Mouse (Mus musculus) hindbrain, postnatal 0 days (tissue): Measurements from ENCODE around the gene Pnliprp1. TPM values are rescaled to one million over a fixed set of nuclear protein-coding genes. Genes with fewer than 3 reads are reported as not detected.

Experiments
- ATAC-seq: fragments of 200-750 bp; cut with Nextera tagmentation; 2 replicates; pipeline ENCODE4 v1.8.0; 2017; ENCODE audit warnings: mild to moderate bottlenecking, moderate TSS enrichment, moderate library complexity
- DNase-seq: peaks from one replicate; pipeline ENCODE4 v3.0.0-alpha.2; 2015; ENCODE audit warnings: low spot score
- H3K27ac ChIP-seq: fragments of 300-500 bp; sonication (generic); 2 replicates; pipeline ENCODE4 v1.5.1; 2014; ENCODE audit warnings: mild to moderate bottlenecking
- H3K27me3 ChIP-seq: fragments of 300-500 bp; sonication (generic); 2 replicates; pipeline ENCODE4 v1.6.1; 2014; ENCODE audit warnings: low read length, mixed read lengths; ENCODE audit not compliant: insufficient read depth
- H3K36me3 ChIP-seq: fragments of 300-500 bp; sonication (generic); 2 replicates; pipeline ENCODE4 v1.6.1; 2014; ENCODE audit warnings: low read length, mixed read lengths; ENCODE audit not compliant: insufficient read depth
- H3K4me1 ChIP-seq: fragments of 300-500 bp; sonication (generic); 2 replicates; pipeline ENCODE4 v1.6.1; 2014; ENCODE audit warnings: antibody characterized with exemption, low read length, mixed read lengths; ENCODE audit not compliant: insufficient read depth
- H3K4me2 ChIP-seq: fragments of 300-500 bp; sonication (generic); 2 replicates; pipeline ENCODE4 v1.6.1; 2014; ENCODE audit warnings: low read depth, mild to moderate bottlenecking, low read length, moderate library complexity, mixed read lengths
- H3K4me3 ChIP-seq: fragments of 300-500 bp; sonication (generic); 2 replicates; pipeline ENCODE4 v1.5.1; 2014; ENCODE audit warnings: low read length
- H3K9ac ChIP-seq: fragments of 300-500 bp; sonication (generic); replicated peaks from 2 replicates; pipeline ENCODE4 v1.6.1; 2014; ENCODE audit warnings: mild to moderate bottlenecking, low read length, moderate library complexity, mixed read lengths
- H3K9me3 ChIP-seq: fragments of 300-500 bp; sonication (generic); 2 replicates; pipeline ENCODE4 v1.6.1; 2016; ENCODE audit warnings: low read length, mixed read lengths
- CTCF ChIP-seq: IDR thresholded peaks from 2 replicates; pipeline ENCODE4 v1.5.1; 2016; ENCODE audit warnings: antibody characterized with exemption, control low read depth, low read depth
- WGBS: fragments of 180-500 bp; shearing (Covaris S2); extraction: QIAGEN DNeasy Blood & Tissue Kit; methylation state at CpG from one replicate; pipeline ENCODE4 v1.1.7; 2014; 5-methylcytosine and 5-hydroxymethylcytosine counted together
- polyA plus RNA-seq: library from polyadenylated mRNA; unstranded; fragments of >200 nt; fragmentation: Nextera tagmentation; extraction: Ambion mirVana; gene quantifications from 2 replicates; pipeline ENCODE4 v1.2.1, GENCODE M21; 2015
- total RNA-seq: library from RNA; depleted of rRNA; stranded (reverse); fragments of >200 nt; gene quantifications from 2 replicates; pipeline ENCODE4 v1.2.3, GENCODE M21; 2014

Pnliprp1 gene
- total and polyA plus RNA-seq, 2 experiments from 2014 or later, result not detected

- ATAC-seq (no peak), DNase-seq (no peak)
- Histone ChIP-seq H3K9ac (no peak overlapping the region), H3K9me3 (peaks cover under 1% of the 10 kb centered on the region; the same call in 1 of the 2 replicates), H3K4me2 (no peak overlapping the region), H3K36me3 (no peaks in the 10 kb centered on the region), H3K4me1 (no peaks in the 10 kb centered on the region), H3K27ac (no peak overlapping the region), H3K27me3 (no peaks in the 10 kb centered on the region), H3K4me3 (no peak overlapping the region)
- TF ChIP-seq CTCF, result no peak
These were observed 8.2 kb upstream of the Pnliprp1 start for GRCm38 (mm10) chr19:58720439-58720838.

DNA sequence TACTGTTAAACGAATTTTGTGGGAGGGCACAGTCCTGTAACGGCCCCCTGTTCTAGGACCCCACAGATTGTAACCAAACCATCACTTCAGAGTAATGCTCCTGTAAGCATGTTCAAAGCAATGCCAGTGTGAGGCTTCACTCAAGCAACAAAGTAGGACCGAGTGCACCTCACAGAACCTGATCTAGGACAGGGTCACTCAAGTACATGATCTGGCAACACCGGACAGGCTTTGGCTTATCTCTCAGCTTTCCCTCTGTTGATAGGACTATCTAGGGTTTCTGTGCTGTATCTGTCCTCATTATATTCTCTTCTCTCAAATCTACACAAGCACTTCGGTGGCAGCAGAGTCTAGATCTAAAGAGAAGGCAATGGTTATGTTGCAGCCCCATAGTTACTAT lies 2.1 kb upstream of the Pnliprp1 start:
- Histone ChIP-seq H3K27ac (no peak overlapping the region), H3K27me3 (no peaks in the 10 kb centered on the region), H3K9ac (no peak overlapping the region), H3K4me1 (no peaks in the 10 kb centered on the region), H3K36me3 (no peaks in the 10 kb centered on the region), H3K4me3 (no peak overlapping the region), H3K9me3 (peaks cover 2% of the 10 kb centered on the region; the same call in 1 of the 2 replicates), H3K4me2 (no peak overlapping the region)
- DNase-seq (no peak), ATAC-seq (no peak)
- 88% methylated on average over 5 of the region's 5 CpGs for WGBS
- no peak for TF ChIP-seq CTCF

DNA sequence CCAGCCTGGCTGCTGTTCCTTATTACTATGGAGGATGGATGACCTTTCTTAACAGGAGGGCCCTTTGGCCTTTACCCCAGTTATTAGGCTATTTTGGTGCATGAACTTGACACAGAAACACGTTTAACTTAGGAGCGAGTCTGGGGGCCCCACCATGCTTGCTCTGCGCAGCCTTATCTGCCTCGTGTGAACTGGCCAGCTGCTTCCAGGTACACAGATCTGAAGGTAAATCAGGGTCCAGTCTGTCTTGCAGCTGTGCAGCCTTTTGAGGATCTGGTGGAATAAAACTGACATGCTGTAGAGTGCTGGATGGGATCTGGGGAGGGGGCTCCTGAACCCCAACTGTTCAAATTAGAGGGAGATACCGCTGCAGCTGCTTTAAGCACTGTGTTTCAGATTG lies 931 bp upstream of the Pnliprp1 start:
- H3K9ac ChIP-seq, result no peak overlapping the region
- DNase-seq, result no peak
- H3K4me2 ChIP-seq, result no peak overlapping the region
- no peaks in the 10 kb centered on the region for H3K36me3 ChIP-seq
- H3K27ac ChIP-seq, result no peak overlapping the region
- H3K9me3 ChIP-seq, result peaks cover 2% of the 10 kb centered on the region; the same call in 1 of the 2 replicates
- no peaks in the 10 kb centered on the region for H3K27me3 ChIP-seq
- TF ChIP-seq CTCF, result no peak
- H3K4me1 ChIP-seq, result no peaks in the 10 kb centered on the region
- 82% methylated on average over 5 of the region's 5 CpGs for WGBS
- H3K4me3 ChIP-seq, result no peak overlapping the region
- ATAC-seq, result no peak

DNA sequence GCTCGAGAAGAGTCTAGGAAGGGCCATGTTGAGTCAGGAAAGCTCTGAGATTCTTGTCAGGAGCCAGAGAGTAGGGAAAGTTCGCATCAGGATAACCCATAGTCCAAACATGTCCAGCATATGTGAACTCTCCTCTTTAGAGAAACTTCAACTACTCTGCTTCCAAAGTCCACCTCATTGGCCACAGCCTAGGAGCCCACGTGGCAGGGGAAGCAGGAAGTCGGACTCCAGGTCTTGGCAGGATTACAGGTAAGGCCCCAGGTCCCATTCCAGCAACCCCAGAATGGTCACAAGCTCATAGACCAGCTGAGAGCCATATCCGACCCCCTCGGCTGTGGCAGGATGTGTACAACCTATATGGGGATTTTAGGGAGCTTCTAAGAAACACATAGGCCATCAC lies 4.5 kb downstream of the Pnliprp1 start:
- no peak for TF ChIP-seq CTCF
- Histone ChIP-seq H3K4me2 (no peak overlapping the region), H3K9me3 (no peaks in the 10 kb centered on the region), H3K36me3 (no peaks in the 10 kb centered on the region), H3K27me3 (no peaks in the 10 kb centered on the region), H3K9ac (no peak overlapping the region), H3K4me3 (no peak overlapping the region), H3K27ac (no peak overlapping the region), H3K4me1 (no peaks in the 10 kb centered on the region)
- no peak for ATAC-seq
- DNase-seq, result no peak
- 78% methylated on average over 6 of the region's 6 CpGs for WGBS

DNA sequence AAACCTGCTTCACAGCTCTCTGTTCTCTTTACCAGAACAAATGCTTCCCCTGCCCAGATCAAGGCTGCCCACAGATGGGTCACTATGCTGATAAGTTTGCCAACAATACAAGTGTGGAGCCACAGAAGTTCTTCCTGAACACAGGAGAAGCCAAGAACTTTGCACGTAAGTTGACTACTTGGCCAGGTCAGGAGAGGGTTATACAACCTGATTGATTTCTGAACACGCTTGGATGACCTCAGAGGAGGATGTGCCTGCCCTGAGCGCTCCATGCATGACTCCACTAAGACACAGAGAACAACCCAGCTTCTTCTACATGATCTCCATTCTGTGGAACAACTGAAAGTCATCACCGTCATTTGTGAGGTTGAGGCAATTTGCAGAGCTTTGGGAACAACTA lies 9.4 kb downstream of the Pnliprp1 start:
- H3K4me3 ChIP-seq, result no peak overlapping the region
- no peaks in the 10 kb centered on the region for H3K27me3 ChIP-seq
- no peak for TF ChIP-seq CTCF
- H3K4me2 ChIP-seq, result no peak overlapping the region
- ATAC-seq, result no peak
- no peak overlapping the region for H3K9ac ChIP-seq
- no peaks in the 10 kb centered on the region for H3K4me1 ChIP-seq
- 88% methylated on average over 4 of the region's 4 CpGs for WGBS
- no peak for DNase-seq
- H3K9me3 ChIP-seq, result no peaks in the 10 kb centered on the region
- no peaks in the 10 kb centered on the region for H3K36me3 ChIP-seq
- H3K27ac ChIP-seq, result no peak overlapping the region

DNA sequence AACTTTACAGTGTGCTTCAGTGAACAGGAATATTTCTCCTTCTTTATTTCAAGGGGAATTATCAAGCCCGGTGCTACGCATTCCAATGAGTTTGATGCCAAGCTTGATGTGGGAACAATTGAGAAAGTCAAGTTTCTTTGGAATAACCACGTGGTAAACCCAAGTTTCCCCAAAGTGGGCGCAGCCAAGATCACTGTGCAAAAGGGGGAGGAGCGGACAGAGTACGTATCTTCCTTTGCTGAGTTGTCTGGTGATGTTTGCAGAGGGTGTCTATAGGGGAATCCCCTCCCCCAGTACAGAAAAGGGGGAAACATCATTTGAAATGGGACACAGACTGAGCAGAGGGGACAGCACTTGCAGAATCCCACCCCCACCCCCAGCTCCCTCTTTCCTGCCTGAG lies 12.3 kb downstream of the Pnliprp1 start:
- no peak overlapping the region for H3K4me2 ChIP-seq
- 46% methylated on average over 6 of the region's 6 CpGs for WGBS
- no peak overlapping the region for H3K27ac ChIP-seq
- no peak for TF ChIP-seq CTCF
- no peak overlapping the region for H3K9ac ChIP-seq
- no peaks in the 10 kb centered on the region for H3K27me3 ChIP-seq
- H3K9me3 ChIP-seq, result no peaks in the 10 kb centered on the region
- DNase-seq (no peak), ATAC-seq (no peak)
- no peaks in the 10 kb centered on the region for H3K4me1 ChIP-seq
- no peak overlapping the region for H3K4me3 ChIP-seq
- no peaks in the 10 kb centered on the region for H3K36me3 ChIP-seq

- no peak overlapping the region for H3K4me2 ChIP-seq
- H3K4me1 ChIP-seq, result no peaks in the 10 kb centered on the region
- H3K9ac ChIP-seq, result no peak overlapping the region
- DNase-seq, result no peak
- no peaks in the 10 kb centered on the region for H3K27me3 ChIP-seq
- ATAC-seq, result no peak
- H3K4me3 ChIP-seq, result no peak overlapping the region
- no peaks in the 10 kb centered on the region for H3K36me3 ChIP-seq
- WGBS, result 90% methylated on average over 4 of the region's 4 CpGs
- H3K9me3 ChIP-seq, result no peaks in the 10 kb centered on the region
- TF ChIP-seq CTCF, result no peak
- H3K27ac ChIP-seq, result no peak overlapping the region
These were observed 14.0 kb downstream of the Pnliprp1 start for GRCm38 (mm10) chr19:58742711-58743110.
